Mouse (Mus musculus) heart, postnatal 0 days (tissue): ENCODE measurements around the gene Arpc1b.

ENCODE experiments used
- CTCF ChIP-seq: IDR thresholded peaks from 2 replicates; pipeline ENCODE4 v1.5.1; 2016; ENCODE audit warnings: antibody characterized with exemption, control low read depth, low read depth
- EP300 ChIP-seq: IDR thresholded peaks from 2 replicates; pipeline ENCODE4 v1.6.1; 2016; ENCODE audit warnings: antibody characterized with exemption, low read depth

DNA sequence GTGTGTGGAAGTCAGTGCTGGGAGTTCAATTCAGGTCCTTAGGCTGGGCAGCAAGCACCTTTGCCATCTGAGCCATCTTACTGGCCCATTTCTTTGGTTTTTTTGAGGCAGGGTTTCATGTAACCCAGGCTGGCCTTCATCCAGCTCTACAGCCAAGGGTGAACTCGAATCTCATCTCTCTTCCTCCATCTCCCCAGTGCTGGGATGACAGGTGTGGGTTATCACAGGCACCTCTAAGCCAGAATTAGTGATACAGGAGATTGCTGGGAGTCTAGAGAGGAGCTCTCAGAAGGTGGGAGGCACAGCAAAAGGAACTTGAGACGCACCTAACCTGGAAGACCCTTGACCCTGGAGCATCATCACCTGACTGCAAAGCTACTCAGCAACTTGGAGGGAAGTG is 599 bp upstream of the Arpc1b start:
- TF ChIP-seq CTCF (no peak), EP300 (no peak)
